Mouse (Mus musculus) liver, embryonic 14.5 days (tissue): Measurements from ENCODE around the gene Brap. TPM values are rescaled to one million over a fixed set of nuclear protein-coding genes. Genes with fewer than 3 reads are reported as not detected.
A peak's percentile ranks its signal among the peaks of the same experiment; 100 is the strongest.
"Not testable (repeated sequence)": the region's sequence is repeated elsewhere in the genome, so short reads cannot be mapped to it uniquely, and the experiment has no call there.

ENCODE experiments used
- ATAC-seq: fragments of 200-750 bp; cut with Nextera tagmentation; 2 replicates; pipeline ENCODE4 v1.8.0; 2017; ENCODE audit warnings: moderate number of reproducible peaks, mild to moderate bottlenecking, moderate library complexity; ENCODE audit not compliant: insufficient read depth
- DNase-seq, 3 experiments: peaks; one replicate each; pipeline ENCODE4 v3.0.0-alpha.2; 2012 to 2013; ENCODE audit warnings: low read depth in 3 of 3, low spot score in 3 of 3
- H3K27ac ChIP-seq: fragments of 300-500 bp; sonication (generic); 2 replicates; pipeline ENCODE4 v1.5.1; 2014; ENCODE audit warnings: moderate library complexity, mild to moderate bottlenecking, control low read depth, inconsistent platforms
- H3K27me3 ChIP-seq: fragments of 300-500 bp; sonication (generic); 2 replicates; pipeline ENCODE4 v1.6.1; 2014; ENCODE audit warnings: mild to moderate bottlenecking, low read length, moderate library complexity; ENCODE audit not compliant: control insufficient read depth, insufficient read depth
- H3K36me3 ChIP-seq: fragments of 300-500 bp; sonication (generic); replicated peaks from 2 replicates; pipeline ENCODE4 v1.6.1; 2014; ENCODE audit warnings: low read depth; ENCODE audit not compliant: control insufficient read depth, insufficient read depth
- H3K4me1 ChIP-seq, 2 experiments: fragments of 200-500 bp in 1 of 2; fragments of 300-500 bp in 1 of 2; sonication (generic) in 1 of 2; replicated peaks; 2 replicates each; pipeline ENCODE4 v1.6.1; 2012 to 2014; ENCODE audit warnings: antibody characterized with exemption in 1 of 2, inconsistent platforms in 1 of 2, low read length in 1 of 2; ENCODE audit not compliant: control insufficient read depth in 2 of 2, insufficient read depth in 2 of 2
- H3K4me2 ChIP-seq: fragments of 300-500 bp; sonication (generic); 2 replicates; pipeline ENCODE4 v1.6.1; 2014; ENCODE audit warnings: low read depth, mild to moderate bottlenecking, control low read depth, moderate library complexity
- H3K4me3 ChIP-seq, 2 experiments: fragments of 200-500 bp in 1 of 2; fragments of 300-500 bp in 1 of 2; sonication (generic) in 1 of 2; 2 replicates each; pipeline ENCODE4 v1.5.1; 2012 to 2014; ENCODE audit warnings: low read depth in 2 of 2, low read length in 2 of 2, mild to moderate bottlenecking in 2 of 2, control low read depth in 1 of 2, inconsistent platforms in 1 of 2, moderate library complexity in 1 of 2; ENCODE audit not compliant: insufficient read depth in 1 of 2
- H3K9ac ChIP-seq: fragments of 300-500 bp; sonication (generic); replicated peaks from 2 replicates; pipeline ENCODE4 v1.6.1; 2014; ENCODE audit warnings: mild to moderate bottlenecking, control low read depth, moderate library complexity
- H3K9me3 ChIP-seq: fragments of 300-500 bp; sonication (generic); 2 replicates; pipeline ENCODE4 v1.6.1; 2016; ENCODE audit warnings: low read length, mixed read lengths; ENCODE audit not compliant: control insufficient read depth
- CTCF ChIP-seq: IDR thresholded peaks from 2 replicates; pipeline ENCODE4 v1.5.1; 2016; ENCODE audit warnings: antibody characterized with exemption, low read depth, control low read depth
- EP300 ChIP-seq: IDR thresholded peaks from 2 replicates; pipeline ENCODE4 v1.6.1; 2016; ENCODE audit warnings: antibody characterized with exemption, low read depth
- WGBS: fragments of 180-500 bp; shearing (Covaris S2); extraction: QIAGEN DNeasy Blood & Tissue Kit; methylation state at CpG from one replicate; pipeline ENCODE4 v1.1.7; 2014; ENCODE audit not compliant: insufficient replicate concordance; 5-methylcytosine and 5-hydroxymethylcytosine counted together
- polyA plus RNA-seq, 2 experiments: library from polyadenylated mRNA; depleted of rRNA in 1 of 2; stranded (reverse) in 1 of 2; unstranded in 1 of 2; fragments of >200 nt; fragmentation: Nextera tagmentation in 1 of 2; extraction: Ambion mirVana in 1 of 2; gene quantifications; 2 replicates each; pipeline versions ENCODE4 v1.2.1 to v1.2.3; 2012 to 2014

The Brap gene
- polyA plus RNA-seq, 2 experiments, result 12.5 to 22.7 TPM

DNA sequence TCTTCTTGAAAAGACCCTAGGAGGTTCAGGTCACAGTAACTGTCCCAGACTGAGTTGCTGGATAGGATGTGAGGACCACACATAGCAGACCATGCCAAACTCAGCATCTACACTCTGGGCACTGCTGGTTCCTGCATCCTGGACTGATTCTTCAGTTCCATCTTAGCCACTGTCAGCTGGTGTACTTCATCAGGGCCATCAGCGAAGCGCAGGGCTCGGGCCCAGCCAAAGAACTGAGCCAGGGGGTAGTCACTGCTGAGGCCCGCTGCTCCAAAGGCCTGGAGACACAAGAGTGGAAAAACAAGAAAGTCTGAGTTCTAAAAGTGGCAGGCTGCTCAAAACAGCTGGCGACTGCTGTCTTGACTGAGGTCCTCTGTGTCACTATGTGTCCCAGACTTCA is 39.3 kb upstream of the Brap start:
- no peak overlapping the region for H3K27ac ChIP-seq
- peaks cover 0 to 9% of the 10 kb centered on the region in 2 experiments; a peak in 3 of 4 replicates for H3K4me1 ChIP-seq
- TF ChIP-seq CTCF (no peak), EP300 (no peak)
- H3K9me3 ChIP-seq, result no peaks in the 10 kb centered on the region
- no peak for DNase-seq
- WGBS, result 87% methylated on average over 5 of the region's 5 CpGs
- H3K27me3 ChIP-seq, result no peaks in the 10 kb centered on the region
- no peak for ATAC-seq
- H3K9ac ChIP-seq, result no peak overlapping the region
- no peaks in the 10 kb centered on the region for H3K36me3 ChIP-seq
- H3K4me2 ChIP-seq, result no peak overlapping the region
- H3K4me3 ChIP-seq, result no peak overlapping the region

DNA sequence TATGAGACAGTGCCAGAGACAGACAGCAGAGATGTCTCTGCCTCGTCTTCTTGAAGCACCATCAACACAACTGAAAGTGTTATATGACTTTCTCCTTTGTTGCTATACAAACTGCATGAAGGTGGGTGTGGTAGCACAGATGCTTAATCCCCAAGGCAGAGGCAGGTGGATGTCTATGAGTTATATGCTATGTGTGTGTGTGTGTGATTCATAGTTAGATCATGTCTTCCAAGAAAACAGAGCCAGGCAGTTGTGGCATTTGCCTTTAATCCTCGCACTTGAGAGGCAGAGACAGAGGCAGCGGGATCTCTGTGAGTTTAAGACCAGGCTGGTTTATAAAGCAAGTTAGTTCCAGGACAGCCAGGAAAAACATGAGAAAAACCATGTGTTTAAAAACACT is 37.1 kb upstream of the Brap start:
- H3K36me3 ChIP-seq, result no peaks in the 10 kb centered on the region
- H3K4me1 ChIP-seq, result peaks cover 0 to 3% of the 10 kb centered on the region in 2 experiments; a peak in 3 of 4 replicates
- no peak overlapping the region for H3K4me3 ChIP-seq
- H3K27me3 ChIP-seq, result no peaks in the 10 kb centered on the region
- H3K27ac ChIP-seq, result no peak overlapping the region
- H3K9me3 ChIP-seq, result no peaks in the 10 kb centered on the region
- no peak for ATAC-seq
- H3K9ac ChIP-seq, result no peak overlapping the region
- no peak overlapping the region for H3K4me2 ChIP-seq
- DNase-seq, result no peak
- WGBS, result 76% methylated on average over 3 of the region's 3 CpGs
- TF ChIP-seq EP300 (no peak), CTCF (no peak)

DNA sequence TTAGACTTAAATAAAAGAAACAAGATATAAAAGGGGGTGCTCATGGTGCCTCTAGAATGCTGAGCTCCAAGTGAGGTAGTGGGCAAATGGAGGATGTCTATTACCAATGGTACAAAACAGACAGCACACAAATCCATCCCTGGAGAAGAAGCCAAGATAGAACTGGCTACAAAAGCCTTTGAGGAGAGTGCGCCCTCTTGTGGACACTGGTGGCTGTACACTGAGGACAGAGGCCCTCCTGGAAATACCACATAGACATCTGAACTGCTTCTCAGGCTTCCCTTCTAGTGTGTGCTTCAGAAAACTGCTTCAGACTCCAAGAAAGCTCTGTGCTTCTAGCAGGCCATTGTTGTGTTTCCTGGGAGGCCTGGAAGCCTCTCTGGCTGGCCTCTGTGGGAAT is 32.5 kb upstream of the Brap start:
- Histone ChIP-seq H3K4me3 (no peak overlapping the region), H3K4me2 (no peak overlapping the region), H3K4me1 (no peaks in the 10 kb centered on the region), H3K9ac (no peak overlapping the region), H3K27me3 (no peaks in the 10 kb centered on the region), H3K9me3 (no peaks in the 10 kb centered on the region), H3K36me3 (no peaks in the 10 kb centered on the region), H3K27ac (no peak overlapping the region)
- DNase-seq, result peak; percentile 22 to 41 (median 28)
- WGBS, result 0% methylated on average over 1 of the region's 1 CpGs
- TF ChIP-seq CTCF (peak; percentile 94), EP300 (no peak)
- ATAC-seq, result no peak

DNA sequence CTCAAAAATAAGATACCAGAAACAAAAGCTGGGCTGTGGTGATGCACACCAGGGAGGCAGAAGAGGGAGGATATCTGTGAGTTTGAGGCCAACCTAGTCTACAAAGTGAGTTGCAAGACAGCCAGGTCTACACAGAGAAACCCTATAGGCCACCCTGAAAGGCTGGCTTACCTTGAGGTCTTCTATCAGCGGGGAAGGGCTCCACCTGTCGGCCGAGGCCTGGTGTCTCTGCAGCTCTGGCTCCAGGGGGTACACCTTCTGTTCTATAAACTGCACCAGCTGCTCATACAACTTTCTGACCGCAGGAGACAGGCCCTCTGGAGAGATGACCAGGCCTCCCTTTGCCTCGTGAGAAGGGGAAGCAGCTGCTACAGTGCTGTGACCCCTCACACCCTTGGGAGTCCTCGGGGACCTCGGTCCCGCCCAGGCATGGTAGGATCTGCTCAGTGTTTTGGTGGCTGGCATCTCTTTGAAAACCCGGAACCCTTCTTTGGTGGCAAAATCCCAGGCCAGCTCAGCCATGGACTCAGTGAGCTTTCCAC is 29.2 kb upstream of the Brap start:
- not testable (repeated sequence) for H3K4me3 ChIP-seq, ATAC-seq, H3K27me3 ChIP-seq, H3K4me1 ChIP-seq, H3K36me3 ChIP-seq, H3K27ac ChIP-seq, H3K9me3 ChIP-seq, H3K9ac ChIP-seq, H3K4me2 ChIP-seq, DNase-seq
- TF ChIP-seq CTCF, result peak; percentile 50
- 56% methylated on average over 9 of the region's 9 CpGs for WGBS

DNA sequence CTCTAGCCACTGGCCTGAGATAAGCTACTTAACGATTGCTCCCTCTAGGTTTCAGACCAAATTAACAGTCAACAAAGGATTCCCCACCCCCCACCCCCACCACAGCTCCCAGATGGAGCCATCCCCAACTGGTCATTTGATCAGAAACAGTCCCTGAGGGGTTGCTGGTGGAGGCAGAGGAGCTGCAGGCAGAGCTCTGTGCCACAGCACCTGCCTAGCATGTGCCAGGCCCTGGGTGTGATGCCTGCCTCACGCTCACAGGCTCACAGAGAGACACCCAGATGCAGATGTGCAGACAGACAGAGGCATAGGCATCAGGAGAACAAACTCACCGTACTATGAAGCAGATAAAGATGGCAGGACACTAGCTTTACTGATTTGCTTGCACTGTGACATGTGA is 27.6 kb upstream of the Brap start:
- TF ChIP-seq EP300 (no peak), CTCF (no peak)
- Histone ChIP-seq H3K4me2 (no peak overlapping the region), H3K27me3 (no peaks in the 10 kb centered on the region), H3K4me3 (no peak overlapping the region), H3K4me1 (no peaks in the 10 kb centered on the region), H3K9ac (no peak overlapping the region), H3K36me3 (no peaks in the 10 kb centered on the region), H3K9me3 (no peaks in the 10 kb centered on the region), H3K27ac (no peak overlapping the region)
- DNase-seq, result no peak
- 32% methylated on average over 3 of the region's 3 CpGs for WGBS
- ATAC-seq, result no peak
